Mouse (Mus musculus) bone marrow, adult 2 months (tissue): Measurements from ENCODE around the gene Ubr2. TPM values are rescaled to one million over a fixed set of nuclear protein-coding genes. Genes with fewer than 3 reads are reported as not detected.

Experiments
- H3K27ac ChIP-seq: fragments of 200-500 bp; 2 replicates; pipeline ENCODE4 v1.5.1; 2012; ENCODE audit warnings: low read depth, mild to moderate bottlenecking, control low read depth, inconsistent platforms, low read length; ENCODE audit not compliant: control insufficient read depth, poor library complexity, insufficient read depth
- H3K4me1 ChIP-seq: fragments of 200-500 bp; 2 replicates; pipeline ENCODE4 v1.6.1; 2011; ENCODE audit warnings: low read length; ENCODE audit not compliant: control insufficient read depth, insufficient read depth
- H3K4me3 ChIP-seq: fragments of 200-500 bp; replicated peaks from 2 replicates; pipeline ENCODE3; 2011; ENCODE audit warnings: mild to moderate bottlenecking, low read depth, low read length, control low read depth; ENCODE audit not compliant: control insufficient read depth
- CTCF ChIP-seq: fragments of 200-500 bp; IDR thresholded peaks from 2 replicates; pipeline ENCODE4 v1.5.1; 2011; ENCODE audit warnings: low read length, control low read depth; ENCODE audit not compliant: control insufficient read depth, insufficient read depth
- POLR2A ChIP-seq: fragments of 200-500 bp; IDR thresholded peaks from 2 replicates; pipeline ENCODE4 v1.6.1; 2011; ENCODE audit warnings: low read depth, mild to moderate bottlenecking, control low read depth, low read length, borderline replicate concordance; ENCODE audit not compliant: control insufficient read depth
- WGBS: fragments of 180-500 bp; shearing (Covaris S2); methylation state at CpG from one replicate; pipeline ENCODE4 v1.1.7; 2018; 5-methylcytosine and 5-hydroxymethylcytosine counted together
- polyA plus RNA-seq: library from polyadenylated mRNA; stranded (reverse); fragments of >200 nt; gene quantifications from 2 replicates; pipeline ENCODE4 v1.2.4, GENCODE M21; 2011; ENCODE audit warnings: low replicate concordance; ENCODE audit not compliant: missing spikeins, insufficient read depth, insufficient read length

Gene Ubr2
- polyA plus RNA-seq, 1 experiment: 49.0 TPM

DNA sequence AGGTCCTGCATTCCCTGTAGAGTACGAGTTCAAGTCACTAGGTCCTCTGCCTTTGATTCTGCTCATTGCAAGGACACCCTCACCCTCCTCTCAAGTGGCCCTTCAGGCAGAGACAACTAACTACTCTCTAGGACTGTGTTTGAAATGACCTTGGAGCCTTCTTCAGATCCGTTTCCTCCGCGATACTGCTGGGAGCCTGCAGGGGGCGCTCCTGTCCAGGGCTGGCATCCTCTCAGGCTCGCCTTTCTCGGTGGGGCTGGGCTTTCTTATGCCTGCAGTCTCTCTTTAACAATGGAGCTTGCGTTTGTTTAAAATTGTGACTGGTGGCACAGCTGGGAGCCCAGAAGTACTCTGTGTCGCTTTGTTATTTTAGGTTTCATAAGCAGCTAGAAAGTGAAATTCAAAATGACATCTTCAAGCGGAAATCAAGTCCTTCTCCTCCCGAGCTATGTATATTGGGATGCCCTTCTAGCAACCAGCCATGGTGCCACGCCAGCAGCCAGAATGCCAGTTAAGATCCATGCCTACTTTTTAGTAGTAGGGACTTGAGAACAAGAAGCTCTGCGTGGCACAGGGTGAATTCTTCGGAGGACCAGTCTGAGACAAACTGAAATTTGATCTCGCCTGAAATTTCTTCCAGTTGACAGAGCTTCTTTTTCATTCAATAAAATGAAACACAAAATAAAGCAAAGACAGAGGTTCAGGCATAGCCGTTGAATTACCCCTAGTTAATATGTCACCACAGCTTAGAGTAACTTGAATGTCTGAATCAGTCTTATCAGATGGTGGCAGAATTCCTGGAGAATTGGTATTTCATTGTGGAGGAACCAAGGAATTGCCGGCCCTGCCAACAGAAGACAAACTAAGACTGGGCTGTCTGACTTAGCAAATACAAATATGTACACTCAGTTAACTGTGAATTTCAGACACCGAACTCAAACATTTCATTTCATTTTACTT lies 28.8 kb upstream of the Ubr2 start:
- H3K4me3 ChIP-seq: no peak overlapping the region
- no peaks in the 10 kb centered on the region for H3K4me1 ChIP-seq
- TF ChIP-seq CTCF: peak; percentile 89
- no peak for TF ChIP-seq POLR2A
- 29% methylated on average over 18 of the region's 18 CpGs for WGBS
- no peak overlapping the region for H3K27ac ChIP-seq

DNA sequence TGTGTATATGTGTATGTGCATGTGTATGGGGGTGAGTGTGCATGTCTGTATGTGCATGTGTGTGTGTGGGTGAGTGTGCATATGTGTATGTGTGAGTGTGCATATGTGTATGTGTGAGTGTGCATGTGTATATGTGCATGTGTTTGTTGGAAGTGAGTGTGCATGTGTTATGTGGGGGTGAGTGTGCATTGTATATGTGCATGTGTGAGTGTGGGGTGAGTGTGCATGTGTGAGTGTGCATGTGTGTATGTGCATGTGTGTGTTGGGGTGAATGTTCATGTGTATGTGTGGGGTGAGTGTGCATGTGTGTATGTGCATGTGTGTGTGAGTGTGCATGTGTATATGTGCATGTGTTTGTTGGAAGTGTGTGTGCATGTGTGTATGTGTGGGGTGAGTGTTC lies 24.2 kb upstream of the Ubr2 start:
- Histone ChIP-seq H3K27ac (no peak overlapping the region), H3K4me3 (no peak overlapping the region), H3K4me1 (no peaks in the 10 kb centered on the region)
- TF ChIP-seq POLR2A: no peak
- no peak for TF ChIP-seq CTCF

DNA sequence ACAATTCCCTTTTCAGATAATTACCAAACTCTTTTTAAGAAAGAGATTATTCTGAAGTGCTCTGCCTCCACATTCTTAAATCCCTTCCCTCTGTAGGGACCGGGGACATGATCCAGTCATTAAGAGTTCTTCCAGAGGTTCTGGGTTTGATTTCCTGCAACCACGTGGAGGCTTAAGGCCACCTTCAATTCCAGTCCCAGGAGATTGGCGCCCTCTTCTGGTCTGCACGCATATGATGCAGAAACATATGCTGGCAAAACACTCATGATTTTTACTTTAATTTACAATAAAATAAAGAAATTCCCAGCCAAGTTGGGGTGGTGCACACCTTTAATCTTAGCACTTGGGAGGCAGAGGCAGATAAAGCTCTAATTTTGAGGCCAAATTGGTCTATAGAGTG lies 23.3 kb upstream of the Ubr2 start:
- Histone ChIP-seq H3K4me1 (no peaks in the 10 kb centered on the region), H3K4me3 (no peak overlapping the region), H3K27ac (no peak overlapping the region)
- TF ChIP-seq CTCF (peak; percentile 81), POLR2A (no peak)
- WGBS: under 1% methylated on average over 4 of the region's 4 CpGs

DNA sequence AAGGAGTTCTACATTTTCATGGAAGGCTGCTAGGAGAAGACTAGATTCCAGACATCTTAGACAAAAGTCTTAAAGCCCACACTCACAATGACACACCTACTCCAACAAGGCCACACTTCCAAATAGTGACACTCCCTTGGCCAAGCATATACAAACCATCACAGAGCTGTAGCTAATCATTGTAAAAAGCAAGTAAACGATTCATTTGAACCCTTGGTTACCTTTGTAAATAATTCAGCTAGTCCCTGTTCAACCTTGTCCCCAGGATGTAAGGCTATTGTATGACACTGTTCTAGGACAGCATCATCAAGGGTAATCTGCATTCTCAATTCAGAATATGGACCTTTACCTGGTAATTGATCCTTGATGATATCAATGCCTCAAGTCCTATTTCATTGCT lies 14.4 kb upstream of the Ubr2 start:
- WGBS: 74% methylated on average over 1 of the region's 1 CpGs

GRCm38 (mm10) chr17:47023369-47023768 lies 13.0 kb upstream of the Ubr2 start:
- 59% methylated on average over 1 of the region's 1 CpGs for WGBS
- Histone ChIP-seq H3K4me1 (no peaks in the 10 kb centered on the region), H3K27ac (no peak overlapping the region), H3K4me3 (no peak overlapping the region)
- TF ChIP-seq POLR2A (no peak), CTCF (no peak)

More for the DNA sequence above, 14.4 kb upstream of the Ubr2 start:
- TF ChIP-seq POLR2A (no peak), CTCF (no peak)
- Histone ChIP-seq H3K4me1 (no peaks in the 10 kb centered on the region), H3K4me3 (no peak overlapping the region), H3K27ac (no peak overlapping the region)

DNA sequence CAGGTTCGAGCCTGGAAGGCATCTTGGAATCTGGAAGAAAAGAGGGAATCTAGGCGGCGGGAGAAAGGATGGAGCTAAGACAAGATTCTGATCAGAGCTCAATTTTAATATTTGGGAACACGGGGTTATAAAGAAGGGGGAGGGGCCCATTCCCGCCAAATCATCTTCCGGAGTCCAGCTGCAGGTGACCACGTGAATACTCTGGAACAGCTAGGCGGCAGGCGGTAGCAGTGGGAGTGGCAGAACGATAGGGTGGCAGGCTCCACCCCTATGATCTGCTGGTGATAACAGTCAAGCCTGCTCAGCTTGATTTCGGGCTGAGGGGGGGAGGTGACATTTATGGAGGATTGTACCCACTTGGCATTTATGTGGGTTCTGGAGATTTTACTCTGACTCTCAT lies 2.5 kb upstream of the Ubr2 start:
- Histone ChIP-seq H3K4me3 (no peak overlapping the region), H3K4me1 (no peaks in the 10 kb centered on the region), H3K27ac (no peak overlapping the region)
- WGBS: 65% methylated on average over 11 of the region's 11 CpGs
- TF ChIP-seq CTCF: no peak
- TF ChIP-seq POLR2A: no peak

GRCm38 (mm10) chr17:47011661-47012043 lies 1.3 kb upstream of the Ubr2 start:
- no peaks in the 10 kb centered on the region for H3K4me1 ChIP-seq
- H3K27ac ChIP-seq: no peak overlapping the region
- TF ChIP-seq POLR2A: no peak
- no peak for TF ChIP-seq CTCF
- 79% methylated on average over 1 of the region's 1 CpGs for WGBS
- no peak overlapping the region for H3K4me3 ChIP-seq

GRCm38 (mm10) chr17:47010722-47011660 lies 635 bp upstream of the Ubr2 start:
- TF ChIP-seq POLR2A (peak; percentile 49; the same call in 1 of the 2 replicates), CTCF (no peak)
- H3K4me1 ChIP-seq: no peaks in the 10 kb centered on the region; the same call in 1 of the 2 replicates
- WGBS: 12% methylated on average over 25 of the region's 25 CpGs
- peak overlapping the region; percentile 94 for H3K4me3 ChIP-seq
- H3K27ac ChIP-seq: no peak overlapping the region; the same call in 1 of the 2 replicates
